Comparison of ENCODE assay signal across 13 mouse cellular contexts in genomic region chr17:50627658-50628057, GRCm38 (mm10).
DNase-seq lines count a peak whose midpoint lies in the region; ATAC-seq and TF ChIP-seq lines count a peak whose summit lies in the region.
"Had no signal": no experiment of that assay in that cellular context is flagged by ENCODE, and none has a peak within 500 bp of the region (broad histone marks: within the 10 kb centered on the region; RNA-seq: fewer than 3 reads in every experiment).

No protein-coding gene starts in this region.

- no peaks in the 10 kb centered on the region for H3K4me1 ChIP-seq in liver, embryonic 14.5 days (replicated peaks; ENCODE audit: control insufficient read depth in 2 of 2, insufficient read depth in 2 of 2, low read length in 1 of 2)
- H3K4me1 ChIP-seq in liver, embryonic 11.5 days (replicated peaks; ENCODE audit: control insufficient read depth, insufficient read depth, low read length) = no peaks in the 10 kb centered on the region

- no peak for TF ChIP-seq EP300 in liver, embryonic 14.5 days (IDR thresholded peaks at IDR 0.05; ENCODE audit: low read depth)

- H3K27me3 ChIP-seq in liver, embryonic 14.5 days (ENCODE audit: control insufficient read depth, insufficient read depth, low read length) = no peaks in the 10 kb centered on the region
- H3K27me3 ChIP-seq in liver, embryonic 11.5 days (replicated peaks; ENCODE audit: control insufficient read depth, insufficient read depth, low read length) = no peaks in the 10 kb centered on the region
- H3K27me3 ChIP-seq: neural tube, embryonic 13.5 days had no signal

- no peaks in the 10 kb centered on the region for H3K9me3 ChIP-seq in liver, embryonic 14.5 days (ENCODE audit: control insufficient read depth, low read length)
- no peaks in the 10 kb centered on the region for H3K9me3 ChIP-seq in liver, embryonic 11.5 days (ENCODE audit: control insufficient read depth, low read length)
- H3K9me3 ChIP-seq: neural tube, embryonic 13.5 days had no signal

- H3K9ac ChIP-seq in liver, embryonic 14.5 days (replicated peaks) = no peak overlapping the region
- H3K9ac ChIP-seq in liver, embryonic 11.5 days (ENCODE audit: low read depth, low read length) = no peak overlapping the region
- H3K9ac ChIP-seq: neural tube, embryonic 13.5 days had no signal

- no peak for DNase-seq in liver, embryonic 14.5 days (ENCODE audit: low read depth in 3 of 3, low spot score in 3 of 3)
- DNase-seq in liver, embryonic 11.5 days (ENCODE audit: low spot score) = no peak
- peak; percentile 11 for DNase-seq in ES-CJ7 (ENCODE audit: low read depth, low spot score)
- DNase-seq in c-Kit-positive CD71-positive TER-119-negative erythroid progenitor cells, embryonic 14.5 days (ENCODE audit: low read depth) = peak; percentile 2
- no peak for DNase-seq in layer of hippocampus, adult 9-11 months
- DNase-seq in ovary, postnatal 10 days (ENCODE audit: low spot score) = no peak
- DNase-seq: adrenal gland, postnatal 25 days; cerebellum, adult 2 months; gastrocnemius, postnatal 10 days; heart, postnatal 14 days; left cerebral cortex, postnatal 4 days had no signal

- TF ChIP-seq CTCF in liver, embryonic 14.5 days (IDR thresholded peaks at IDR 0.05; ENCODE audit: low read depth) = no peak

- no peak overlapping the region for H3K4me3 ChIP-seq in liver, embryonic 14.5 days (ENCODE audit: insufficient read depth in 1 of 2, low read depth in 2 of 2, low read length in 2 of 2)
- H3K4me3 ChIP-seq in liver, embryonic 11.5 days (ENCODE audit: low read depth, low read length) = no peak overlapping the region
- H3K4me3 ChIP-seq: neural tube, embryonic 13.5 days had no signal

- H3K4me2 ChIP-seq in liver, embryonic 14.5 days (ENCODE audit: low read depth) = no peak overlapping the region
- no peak overlapping the region for H3K4me2 ChIP-seq in liver, embryonic 11.5 days
- H3K4me2 ChIP-seq: neural tube, embryonic 13.5 days had no signal

- ATAC-seq in liver, embryonic 14.5 days (ENCODE audit: insufficient read depth) = 0 out of 2 replicates have a peak, but pooled peaks have one; percentile 8
- no peak for ATAC-seq in liver, embryonic 11.5 days (replicated peaks; ENCODE audit: low FRiP score)
- peak; percentile 81 for ATAC-seq in megakaryocyte-erythroid progenitor cell, adult 5-6 weeks (replicated peaks; ENCODE audit: low FRiP score, low TSS enrichment, poor library complexity, severe bottlenecking)

- H3K36me3 ChIP-seq in liver, embryonic 14.5 days (replicated peaks; ENCODE audit: control insufficient read depth, insufficient read depth, low read depth) = no peaks in the 10 kb centered on the region
- H3K36me3 ChIP-seq in liver, embryonic 11.5 days (ENCODE audit: control insufficient read depth, insufficient read depth, low read length) = no peaks in the 10 kb centered on the region
- H3K36me3 ChIP-seq: neural tube, embryonic 13.5 days had no signal

- WGBS in liver, embryonic 14.5 days (ENCODE audit: insufficient replicate concordance) = 78% methylated on average over 3 of the region's 3 CpGs
- WGBS in liver, embryonic 11.5 days = 86% methylated on average over 3 of the region's 3 CpGs

- no peak overlapping the region for H3K27ac ChIP-seq in liver, embryonic 14.5 days
- H3K27ac ChIP-seq in liver, embryonic 11.5 days (ENCODE audit: low read depth, low read length) = no peak overlapping the region
- H3K27ac ChIP-seq: neural tube, embryonic 13.5 days had no signal

Comparison
In these comparisons a context has a peak if more than half of its experiments do, and no peak if none do; other contexts are left out.
1. DNase-seq: peak in ES-CJ7 (single experiment) and c-Kit-positive CD71-positive TER-119-negative erythroid progenitor cells, embryonic 14.5 days (single experiment); none in liver, embryonic 14.5 days (0 of 3), liver, embryonic 11.5 days (single experiment), layer of hippocampus, adult 9-11 months (single experiment) and ovary, postnatal 10 days (single experiment).